Mouse (Mus musculus): ENCODE data around the gene Gm11758. TPM values are rescaled to one million over a fixed set of nuclear protein-coding genes. Genes with fewer than 3 reads are reported as not detected.
"Not testable (repeated sequence)": the region's sequence is repeated elsewhere in the genome, so short reads cannot be mapped to it uniquely, and the experiment has no call there.

The Gm11758 gene
- polyA plus RNA-seq (2015; fragmentation: Nextera tagmentation; extraction: Ambion mirVana) = not detected in 2 replicates

DNA sequence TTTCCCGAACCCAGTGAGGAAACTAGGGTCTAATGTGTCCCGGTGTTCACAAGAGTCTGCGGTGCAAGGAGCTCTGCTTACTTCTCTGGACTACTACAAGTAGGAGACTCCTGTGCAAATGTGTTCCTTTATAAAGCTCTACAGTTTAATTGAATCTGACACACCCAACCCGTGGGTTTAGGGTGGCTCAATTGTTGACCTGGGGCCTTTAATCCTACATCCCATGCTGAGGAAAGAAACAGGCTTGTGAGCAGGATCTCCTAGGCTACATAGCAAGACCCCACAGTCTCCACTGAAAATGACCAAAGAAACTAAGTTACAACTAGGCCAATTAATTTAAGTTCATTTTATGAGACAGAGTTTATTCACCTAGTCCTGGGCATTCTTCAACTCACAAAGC, at the start of gene Gm11758:
Gene Gm11758, minus strand, starts transcription at position 101 of the 400 bp plus-strand sequence.
- not testable (repeated sequence) for H3K4me2 ChIP-seq; H3K4me1 ChIP-seq (replicated peaks); H3K27ac ChIP-seq (replicated peaks); H3K4me3 ChIP-seq; ATAC-seq (ENCODE audit: low FRiP score, low read depth); H3K36me3 ChIP-seq; H3K9me3 ChIP-seq; H3K27me3 ChIP-seq; H3K9ac ChIP-seq
- no CpG with 5 or more reads among the region's 4 CpGs for WGBS

DNA sequence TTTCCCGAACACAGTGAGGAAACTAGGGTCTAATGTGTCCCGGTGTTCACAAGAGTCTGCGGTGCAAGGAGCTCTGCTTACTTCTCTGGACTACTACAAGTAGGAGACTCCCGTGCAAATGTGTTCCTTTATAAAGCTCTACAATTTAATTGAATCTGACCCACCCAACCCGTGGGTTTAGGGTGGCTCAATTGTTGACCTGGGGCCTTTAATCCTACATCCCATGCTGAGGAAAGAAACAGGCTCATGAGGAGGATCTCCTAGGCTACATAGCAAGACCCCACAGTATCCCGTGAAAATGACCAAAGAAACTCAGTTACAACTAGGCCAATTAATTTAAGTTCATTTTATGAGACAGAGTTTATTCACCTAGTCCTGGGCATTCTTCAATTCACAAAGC, 44.6 kb upstream of the Gm11758 start, which contains the start of gene Gm11756:
Gene Gm11756, minus strand, starts transcription at position 101 of the 400 bp plus-strand sequence.
- not testable (repeated sequence) for H3K4me3 ChIP-seq; H3K4me1 ChIP-seq (replicated peaks); H3K4me2 ChIP-seq; H3K9ac ChIP-seq; H3K27ac ChIP-seq (replicated peaks); H3K9me3 ChIP-seq; H3K27me3 ChIP-seq; H3K36me3 ChIP-seq; ATAC-seq (ENCODE audit: low FRiP score, low read depth)
- 90% methylated on average over 6 of the region's 6 CpGs for WGBS

DNA sequence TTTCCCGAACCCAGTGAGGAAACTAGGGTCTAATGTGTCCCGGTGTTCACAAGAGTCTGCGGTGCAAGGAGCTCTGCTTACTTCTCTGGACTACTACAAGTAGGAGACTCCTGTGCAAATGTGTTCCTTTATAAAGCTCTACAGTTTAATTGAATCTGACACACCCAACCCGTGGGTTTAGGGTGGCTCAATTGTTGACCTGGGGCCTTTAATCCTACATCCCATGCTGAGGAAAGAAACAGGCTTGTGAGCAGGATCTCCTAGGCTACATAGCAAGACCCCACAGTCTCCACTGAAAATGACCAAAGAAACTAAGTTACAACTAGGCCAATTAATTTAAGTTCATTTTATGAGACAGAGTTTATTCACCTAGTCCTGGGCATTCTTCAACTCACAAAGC, 29.8 kb upstream of the Gm11758 start, which contains the start of gene Gm13871:
Gene Gm13871, minus strand, starts transcription at position 101 of the 400 bp plus-strand sequence.
- not testable (repeated sequence) for H3K9ac ChIP-seq; H3K9me3 ChIP-seq; H3K27me3 ChIP-seq; H3K4me3 ChIP-seq; H3K4me2 ChIP-seq; H3K36me3 ChIP-seq; ATAC-seq (ENCODE audit: low FRiP score, low read depth); H3K27ac ChIP-seq (replicated peaks); H3K4me1 ChIP-seq (replicated peaks)
- whole genome bisulfite sequencing = no CpG with 5 or more reads among the region's 4 CpGs

DNA sequence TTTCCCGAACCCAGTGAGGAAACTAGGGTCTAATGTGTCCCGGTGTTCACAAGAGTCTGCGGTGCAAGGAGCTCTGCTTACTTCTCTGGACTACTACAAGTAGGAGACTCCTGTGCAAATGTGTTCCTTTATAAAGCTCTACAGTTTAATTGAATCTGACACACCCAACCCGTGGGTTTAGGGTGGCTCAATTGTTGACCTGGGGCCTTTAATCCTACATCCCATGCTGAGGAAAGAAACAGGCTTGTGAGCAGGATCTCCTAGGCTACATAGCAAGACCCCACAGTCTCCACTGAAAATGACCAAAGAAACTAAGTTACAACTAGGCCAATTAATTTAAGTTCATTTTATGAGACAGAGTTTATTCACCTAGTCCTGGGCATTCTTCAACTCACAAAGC, 14.9 kb upstream of the Gm11758 start, which contains the start of gene Gm11757:
Gene Gm11757, minus strand, starts transcription at position 101 of the 400 bp plus-strand sequence.
- no CpG with 5 or more reads among the region's 4 CpGs for WGBS
- not testable (repeated sequence) for H3K27me3 ChIP-seq; H3K4me2 ChIP-seq; ATAC-seq (ENCODE audit: low FRiP score, low read depth); H3K9me3 ChIP-seq; H3K4me3 ChIP-seq; H3K27ac ChIP-seq (replicated peaks); H3K4me1 ChIP-seq (replicated peaks); H3K9ac ChIP-seq; H3K36me3 ChIP-seq

DNA sequence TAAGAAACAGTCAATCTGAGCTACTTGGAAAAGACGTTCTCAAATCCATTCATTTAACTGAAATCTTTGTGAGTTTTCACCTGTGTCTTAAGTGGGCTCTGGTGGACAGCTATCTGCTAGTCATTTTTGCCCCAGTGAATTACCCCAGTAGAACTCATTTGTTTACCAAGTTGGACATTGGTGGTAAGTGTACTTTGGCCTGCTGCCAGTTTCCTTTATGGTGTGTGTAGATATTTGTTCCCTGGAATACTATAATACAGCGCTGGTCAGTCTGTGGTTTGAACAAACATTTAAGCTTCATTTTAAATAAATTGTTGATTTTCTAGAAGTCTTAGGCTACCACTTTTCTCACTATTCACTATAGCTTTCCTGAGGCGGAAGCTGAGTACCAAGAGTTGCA, 49.5 kb downstream of the Gm11758 start:
- H3K27ac ChIP-seq (replicated peaks) = no peak overlapping the region
- H3K4me1 ChIP-seq (replicated peaks) = no peaks in the 10 kb centered on the region
- H3K9me3 ChIP-seq = no peaks in the 10 kb centered on the region
- no peak for ATAC-seq (ENCODE audit: low FRiP score, low read depth)
- H3K36me3 ChIP-seq = no peaks in the 10 kb centered on the region
- H3K9ac ChIP-seq = no peak overlapping the region
- H3K27me3 ChIP-seq = no peaks in the 10 kb centered on the region
- H3K4me2 ChIP-seq = no peak overlapping the region
- WGBS = 91% methylated on average over 3 of the region's 3 CpGs
- no peak overlapping the region for H3K4me3 ChIP-seq

Other genes with a start within 250 kb of the Gm11758 start
- gene Gm11236, start 238.1 kb downstream of the Gm11758 start, polyA plus RNA-seq (2015; fragmentation: Nextera tagmentation; extraction: Ambion mirVana) = not detected in 2 replicates
- gene Gm11239, start 207.9 kb downstream of the Gm11758 start, polyA plus RNA-seq (2015; fragmentation: Nextera tagmentation; extraction: Ambion mirVana) = not detected in 2 replicates
- gene Gm428, start 192.8 kb downstream of the Gm11758 start, polyA plus RNA-seq (2015; fragmentation: Nextera tagmentation; extraction: Ambion mirVana) = not detected in 2 replicates
- gene Rasef, start 85.3 kb downstream of the Gm11758 start, polyA plus RNA-seq (2015; fragmentation: Nextera tagmentation; extraction: Ambion mirVana) = 0.32 and 0.66 TPM in 2 replicates
- gene Gm11757, start 14.8 kb upstream of the Gm11758 start, polyA plus RNA-seq (2015; fragmentation: Nextera tagmentation; extraction: Ambion mirVana) = not detected in 2 replicates
- not detected in 2 replicates for gene Gm13871, start 29.7 kb upstream of the Gm11758 start, polyA plus RNA-seq (2015; fragmentation: Nextera tagmentation; extraction: Ambion mirVana)
- not detected in 2 replicates for gene Gm11756, start 44.5 kb upstream of the Gm11758 start, polyA plus RNA-seq (2015; fragmentation: Nextera tagmentation; extraction: Ambion mirVana)
- not detected in 2 replicates for gene 2310002L09Rik, start 74.6 kb upstream of the Gm11758 start, polyA plus RNA-seq (2015; fragmentation: Nextera tagmentation; extraction: Ambion mirVana)
- gene Frmd3, start 137.2 kb upstream of the Gm11758 start, polyA plus RNA-seq (2015; fragmentation: Nextera tagmentation; extraction: Ambion mirVana) = 32.4 and 34.7 TPM in 2 replicates

Data from hindbrain, embryonic 15.5 days (tissue).